Mouse (Mus musculus) liver, adult 2 months (tissue): ENCODE data around the gene Gm20388. TPM values are rescaled to one million over a fixed set of nuclear protein-coding genes. Genes with fewer than 3 reads are reported as not detected.

Experiments
- DNase-seq: peaks from one replicate; pipeline ENCODE4 v3.0.0-alpha.2; 2011; ENCODE audit warnings: low read depth, low spot score; ENCODE audit errors: extremely low read depth
- H3K27ac ChIP-seq: fragments of 200-500 bp; replicated peaks from 2 replicates; pipeline ENCODE4 v1.5.1; 2012; ENCODE audit warnings: low read depth, mild to moderate bottlenecking, control low read depth, inconsistent platforms, low read length; ENCODE audit not compliant: insufficient read depth
- H3K27me3 ChIP-seq: fragments of 200-500 bp; 2 replicates; pipeline ENCODE4 v1.6.1; 2012; ENCODE audit warnings: mild to moderate bottlenecking, moderate library complexity, low read length, inconsistent platforms; ENCODE audit not compliant: control insufficient read depth, insufficient read depth
- H3K36me3 ChIP-seq: fragments of 200-500 bp; 2 replicates; pipeline ENCODE4 v1.6.1; 2012; ENCODE audit warnings: low read length, inconsistent platforms; ENCODE audit not compliant: control insufficient read depth, insufficient read depth
- H3K4me1 ChIP-seq: fragments of 200-500 bp; 2 replicates; pipeline ENCODE4 v1.6.1; 2011; ENCODE audit warnings: low read length; ENCODE audit not compliant: control insufficient read depth, insufficient read depth
- H3K4me3 ChIP-seq: fragments of 200-500 bp; 2 replicates; pipeline ENCODE4 v1.5.1; 2011; ENCODE audit warnings: low read depth, mild to moderate bottlenecking, control low read depth, low read length, moderate library complexity; ENCODE audit not compliant: insufficient read depth
- H3K79me2 ChIP-seq: fragments of 200-500 bp; 2 replicates; pipeline ENCODE4 v1.6.1; 2012; ENCODE audit warnings: inconsistent platforms, mild to moderate bottlenecking, low read length, moderate library complexity; ENCODE audit not compliant: control insufficient read depth, insufficient read depth
- H3K9ac ChIP-seq: fragments of 200-500 bp; 2 replicates; pipeline ENCODE4 v1.6.1; 2012; ENCODE audit warnings: low read depth, mild to moderate bottlenecking, control low read depth, inconsistent platforms, low read length
- CTCF ChIP-seq: fragments of 200-500 bp; IDR thresholded peaks from 2 replicates; pipeline ENCODE4 v1.5.1; 2011; ENCODE audit warnings: low read depth, low read length, control low read depth
- POLR2A ChIP-seq: fragments of 200-500 bp; IDR thresholded peaks from 2 replicates; pipeline ENCODE4 v1.6.1; 2011; ENCODE audit warnings: low read length, control low read depth; ENCODE audit not compliant: insufficient read depth; ENCODE audit errors: extremely low read depth
- WGBS: fragments of 180-500 bp; shearing (Covaris S2); methylation state at CpG from one replicate; pipeline ENCODE4 v1.1.7; 2018; 5-methylcytosine and 5-hydroxymethylcytosine counted together
- polyA plus RNA-seq: library from polyadenylated mRNA; depleted of rRNA; stranded (reverse); fragments of >200 nt; gene quantifications from 2 replicates; pipeline ENCODE4 v1.2.3, GENCODE M21; 2012
- total RNA-seq: library from RNA; depleted of rRNA; stranded (reverse); fragments of >200 nt; gene quantifications from 2 replicates; pipeline ENCODE4 v1.2.3, GENCODE M21; 2014

Gene Gm20388
- total and polyA plus RNA-seq, 2 experiments: 6.4 to 19.9 TPM

DNA sequence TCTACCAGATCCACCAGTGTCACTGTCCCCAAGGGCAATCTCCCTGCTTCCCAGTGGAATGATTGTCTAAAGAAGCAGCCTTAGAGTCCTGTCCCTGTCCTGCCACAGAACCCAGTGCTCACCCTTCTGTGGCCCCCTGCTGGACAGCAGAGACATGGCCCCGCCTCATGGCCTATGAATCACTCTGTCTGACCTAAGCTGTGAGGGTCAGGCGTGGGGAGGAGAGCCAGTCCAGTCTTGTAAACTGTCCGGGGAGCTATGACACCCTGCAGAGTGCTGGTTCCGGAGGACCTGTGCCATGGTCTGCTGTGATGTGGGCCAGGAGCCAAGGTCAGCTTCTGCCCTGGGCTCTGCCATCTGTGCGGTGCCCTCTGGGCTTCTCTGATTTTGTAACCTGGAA is 2229.1 kb downstream of the Gm20388 start:
- Histone ChIP-seq H3K4me1 (no peaks in the 10 kb centered on the region), H3K9ac (no peak overlapping the region), H3K4me3 (no peak overlapping the region), H3K79me2 (no peaks in the 10 kb centered on the region), H3K27me3 (no peaks in the 10 kb centered on the region), H3K27ac (no peak overlapping the region), H3K36me3 (no peaks in the 10 kb centered on the region)
- 9% methylated on average over 5 of the region's 5 CpGs for WGBS
- TF ChIP-seq CTCF (peak; percentile 96), POLR2A (no peak)
- peak; percentile 79 for DNase-seq

DNA sequence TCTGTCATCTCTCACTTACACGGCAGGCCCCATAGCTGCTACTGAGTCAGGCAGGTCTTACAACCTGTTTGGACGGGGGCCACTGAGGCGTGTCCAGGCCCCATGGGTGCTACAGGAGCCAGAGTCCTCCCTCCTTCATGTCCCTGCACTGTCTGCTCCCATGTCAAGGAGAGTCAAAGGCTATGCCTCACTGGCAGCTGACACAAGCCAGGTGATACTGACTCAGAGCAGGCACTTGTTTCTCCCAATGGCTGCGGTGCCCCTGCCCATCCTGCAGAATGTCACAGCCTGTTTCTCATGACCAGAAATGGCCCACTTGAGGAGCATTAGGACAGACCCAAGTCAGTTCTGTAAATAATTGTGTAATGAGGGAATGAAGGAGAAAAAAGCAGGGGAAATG is 2229.8 kb downstream of the Gm20388 start:
- H3K4me3 ChIP-seq: no peak overlapping the region
- H3K4me1 ChIP-seq: no peaks in the 10 kb centered on the region
- no peaks in the 10 kb centered on the region for H3K79me2 ChIP-seq
- H3K27me3 ChIP-seq: no peaks in the 10 kb centered on the region
- no peak overlapping the region for H3K9ac ChIP-seq
- H3K36me3 ChIP-seq: no peaks in the 10 kb centered on the region
- no peak for DNase-seq
- TF ChIP-seq CTCF (no peak), POLR2A (no peak)
- 88% methylated on average over 4 of the region's 4 CpGs for WGBS
- H3K27ac ChIP-seq: no peak overlapping the region

DNA sequence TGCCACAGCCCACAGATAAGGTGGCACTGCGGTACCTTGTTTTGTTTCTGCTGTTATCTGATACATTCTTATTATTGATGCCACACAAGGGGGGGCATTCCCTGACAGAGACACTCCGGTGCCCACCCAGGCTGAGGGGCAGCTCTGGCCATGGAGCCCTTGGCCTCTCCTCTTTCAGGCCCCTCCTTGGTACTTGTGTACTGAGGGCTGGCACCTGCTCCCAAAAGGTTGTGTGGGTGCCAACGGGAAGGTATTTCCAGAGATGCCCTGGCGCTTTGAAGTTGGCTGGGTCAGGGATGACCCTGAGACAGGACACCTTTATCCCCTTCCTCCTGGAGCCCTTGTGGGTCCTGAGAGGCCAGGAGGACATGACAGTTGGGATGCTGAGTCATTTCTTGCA is 2231.8 kb downstream of the Gm20388 start:
- 90% methylated on average over 4 of the region's 4 CpGs for whole genome bisulfite sequencing
- Histone ChIP-seq H3K27ac (no peak overlapping the region), H3K4me3 (no peak overlapping the region), H3K27me3 (no peaks in the 10 kb centered on the region), H3K9ac (no peak overlapping the region), H3K79me2 (no peaks in the 10 kb centered on the region), H3K4me1 (no peaks in the 10 kb centered on the region), H3K36me3 (no peaks in the 10 kb centered on the region)
- no peak for TF ChIP-seq CTCF
- no peak for DNase-seq

DNA sequence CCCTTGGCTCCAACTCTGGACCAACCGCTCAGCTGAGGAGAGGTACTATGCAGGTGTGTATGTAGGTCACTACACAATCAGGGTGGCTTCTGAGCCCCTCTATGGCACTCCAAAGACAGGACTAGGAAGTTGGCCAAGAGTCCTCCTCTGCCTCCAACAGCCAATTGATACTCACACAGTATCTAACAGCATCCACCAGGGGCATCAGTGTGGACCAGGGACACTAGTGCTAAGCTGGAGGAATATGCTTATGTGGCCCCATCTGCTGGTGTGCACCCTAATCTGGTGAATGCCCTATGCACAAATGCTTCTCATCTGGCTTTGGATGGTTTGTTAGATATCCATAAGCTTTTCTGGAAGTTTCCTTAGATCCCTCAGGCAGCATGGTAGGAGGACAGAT is 2232.6 kb downstream of the Gm20388 start:
- H3K4me3 ChIP-seq: no peak overlapping the region
- no peaks in the 10 kb centered on the region for H3K27me3 ChIP-seq
- no peaks in the 10 kb centered on the region for H3K79me2 ChIP-seq
- H3K36me3 ChIP-seq: no peaks in the 10 kb centered on the region
- no peak overlapping the region for H3K9ac ChIP-seq
- no peak overlapping the region for H3K27ac ChIP-seq
- DNase-seq: peak; percentile 15
- H3K4me1 ChIP-seq: no peaks in the 10 kb centered on the region
- TF ChIP-seq POLR2A (no peak), CTCF (no peak)
- WGBS: 95% methylated on average over 1 of the region's 1 CpGs

DNA sequence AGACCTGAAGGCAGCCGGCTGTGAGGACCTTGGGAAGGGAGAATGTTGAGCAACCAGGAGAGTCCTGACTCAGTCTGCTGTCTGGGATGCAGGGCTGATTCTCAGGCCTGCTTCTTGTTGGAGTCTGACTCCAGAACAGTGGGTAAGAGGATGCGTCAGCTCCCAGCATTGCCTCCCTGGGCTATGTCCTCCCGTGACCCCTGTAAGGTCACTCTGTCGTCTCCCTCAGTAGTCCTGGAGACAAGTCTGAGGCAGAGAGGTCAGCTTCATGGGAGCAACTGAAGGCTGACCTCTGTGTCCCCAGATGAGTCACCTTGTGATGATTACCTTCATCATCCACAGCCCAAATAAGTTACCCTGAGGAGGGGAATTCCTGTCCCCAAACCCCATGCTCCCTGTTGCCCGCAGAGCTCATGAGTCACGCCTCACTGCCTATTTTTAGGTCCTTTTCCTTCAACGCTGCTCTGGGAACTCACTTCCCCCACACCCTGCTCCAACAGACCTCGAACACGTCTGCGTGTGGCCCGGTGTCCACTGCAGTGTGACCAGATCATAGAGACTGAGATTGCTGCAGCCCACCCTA is 2234.2 kb downstream of the Gm20388 start:
- H3K4me3 ChIP-seq: no peak overlapping the region
- no peak for DNase-seq
- no peak overlapping the region for H3K27ac ChIP-seq
- no peaks in the 10 kb centered on the region for H3K27me3 ChIP-seq
- H3K36me3 ChIP-seq: no peaks in the 10 kb centered on the region
- H3K79me2 ChIP-seq: no peaks in the 10 kb centered on the region
- H3K4me1 ChIP-seq: no peaks in the 10 kb centered on the region
- no peak overlapping the region for H3K9ac ChIP-seq
- WGBS: 56% methylated on average over 11 of the region's 11 CpGs
- TF ChIP-seq CTCF (no peak), POLR2A (no peak)

DNA sequence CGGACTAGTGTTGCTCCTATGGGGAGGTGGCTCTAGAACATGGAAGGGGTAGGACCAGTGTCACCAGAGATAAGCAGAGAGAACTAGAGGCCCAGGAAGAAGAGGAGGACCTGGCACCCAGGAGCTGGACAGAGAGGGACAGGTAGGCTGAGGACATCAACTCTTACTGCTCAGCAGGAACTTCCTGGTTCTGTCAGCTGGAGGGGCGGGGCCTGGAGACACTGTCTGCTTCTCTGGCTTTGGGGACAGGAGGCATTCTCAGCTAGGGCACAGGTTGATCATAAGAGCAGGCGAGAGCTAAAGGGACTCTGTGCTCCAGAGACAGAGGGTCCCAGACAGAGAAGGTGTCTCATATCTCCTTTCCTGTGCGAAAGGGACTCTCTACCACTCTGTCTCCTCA is 2238.4 kb downstream of the Gm20388 start:
- Histone ChIP-seq H3K4me3 (no peak overlapping the region), H3K36me3 (no peaks in the 10 kb centered on the region), H3K27me3 (no peaks in the 10 kb centered on the region), H3K9ac (no peak overlapping the region), H3K79me2 (no peaks in the 10 kb centered on the region), H3K4me1 (no peaks in the 10 kb centered on the region), H3K27ac (no peak overlapping the region)
- 84% methylated on average over 4 of the region's 4 CpGs for WGBS
- TF ChIP-seq POLR2A (no peak), CTCF (no peak)
- DNase-seq: no peak
